Mouse (Mus musculus) naive thymus-derived CD4-positive, alpha-beta T cell, adult 5 months (primary cell): ENCODE results near the gene Ccer2. TPM values are rescaled to one million over a fixed set of nuclear protein-coding genes. Genes with fewer than 3 reads are reported as not detected.

Experiments used
- polyA plus RNA-seq: library from polyadenylated mRNA; unstranded; fragments of 100-300 nt; shearing (Covaris generic); gene quantifications from one replicate; pipeline ENCODE4 v1.2.1, GENCODE M21; 2017

The Ccer2 gene
- not detected for polyA plus RNA-seq

DNA sequence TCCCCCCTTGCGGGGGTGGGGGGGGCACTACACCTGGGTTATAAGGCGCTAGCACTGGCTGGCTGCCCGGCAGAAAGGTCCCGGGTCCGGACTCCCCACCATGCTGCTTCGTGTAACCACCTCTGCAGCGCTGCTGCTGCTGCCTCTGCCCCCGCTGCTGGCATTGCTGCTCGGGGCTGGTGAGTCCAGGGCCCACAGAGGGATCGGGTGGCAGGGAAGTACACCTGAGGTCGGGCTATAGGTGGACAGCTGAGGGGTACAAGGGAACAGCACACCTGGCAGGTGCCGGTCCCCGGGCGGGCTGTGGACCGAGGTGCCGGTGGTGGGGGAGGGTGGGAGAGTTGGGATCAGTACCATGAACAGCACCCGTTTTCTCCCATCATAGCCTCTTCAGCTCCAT is at the start of gene Ccer2:
TSS of gene Ccer2 (plus strand) at position 96 of the 400 bp plus-strand sequence.

DNA sequence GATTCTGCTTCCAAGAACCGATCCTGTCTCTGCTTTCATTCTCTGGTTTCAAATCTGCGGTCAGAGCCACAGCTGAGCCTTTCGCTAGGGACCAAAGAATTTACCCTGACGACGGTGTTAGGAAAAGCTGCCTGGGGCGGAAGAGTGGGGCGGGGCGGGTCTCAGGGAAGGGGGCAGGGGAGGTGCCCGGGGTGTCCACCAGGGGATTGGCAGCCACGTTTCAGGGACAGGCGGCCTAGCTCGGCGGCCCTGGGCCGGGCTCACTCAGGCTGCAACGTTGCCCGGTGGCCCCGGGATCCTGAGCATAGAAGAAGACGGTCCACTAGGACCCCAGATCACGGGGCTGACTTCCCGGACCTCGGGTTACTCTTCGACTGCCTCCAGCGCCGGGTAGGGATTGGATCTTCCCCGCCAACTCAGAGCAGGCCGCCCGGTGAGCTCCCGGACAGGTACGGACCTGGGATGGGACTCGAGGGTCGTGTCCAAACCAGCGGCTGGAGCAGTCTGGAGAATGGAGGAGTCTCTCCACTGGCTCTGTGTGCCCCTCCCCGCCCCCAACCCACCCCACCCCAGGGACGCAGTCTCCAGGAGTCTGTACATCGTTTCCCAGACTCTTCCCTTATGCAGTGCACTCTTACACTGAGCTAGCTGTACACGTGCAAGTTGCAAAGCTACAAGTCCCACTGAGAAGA is 39.2 kb upstream of the Ccer2 start, which contains the start of gene Fbxo17:
TSS of gene Fbxo17 (plus strand) at position 215 of the 692 bp plus-strand sequence.

DNA sequence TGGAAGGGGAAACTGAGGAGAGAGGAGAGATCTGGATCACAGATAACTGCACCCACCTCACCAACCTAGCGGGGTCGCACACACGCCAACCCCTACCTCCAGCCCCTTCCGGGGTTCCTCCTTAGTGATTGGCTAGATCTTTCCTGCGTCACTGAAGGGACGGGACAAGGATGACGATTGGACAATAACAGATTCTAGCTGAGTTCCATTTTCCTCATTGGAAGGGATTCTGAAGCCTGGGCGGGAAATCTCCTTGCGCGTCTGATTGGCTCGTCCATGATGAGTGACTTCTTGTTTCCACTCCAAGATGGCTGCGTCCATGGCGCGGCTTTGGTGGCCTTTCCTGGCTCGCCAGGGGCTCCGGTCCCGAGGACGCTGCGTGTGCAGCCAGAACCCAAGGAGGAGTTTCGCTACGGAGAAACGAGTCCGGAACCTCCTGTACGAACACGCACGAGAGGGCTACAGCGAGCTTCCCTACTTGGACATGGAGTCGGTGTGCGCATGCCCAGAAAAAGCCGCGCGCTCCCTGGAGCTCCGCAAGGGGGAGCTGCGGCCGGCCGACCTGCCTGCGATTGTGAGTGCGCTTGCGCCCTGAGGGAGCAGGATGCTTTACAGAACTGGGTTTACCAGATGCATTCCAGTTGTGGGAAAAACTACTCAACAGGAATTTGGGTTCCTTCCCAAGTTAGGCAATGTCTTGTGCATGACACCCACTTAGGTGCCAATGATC is 14.1 kb upstream of the Ccer2 start, which contains the start of the genes Mrps12 and Sars2:
TSS of gene Mrps12 (minus strand) at position 112 of the 730 bp plus-strand sequence.
TSS of gene Sars2 (plus strand) at position 284 of the 730 bp plus-strand sequence.

DNA sequence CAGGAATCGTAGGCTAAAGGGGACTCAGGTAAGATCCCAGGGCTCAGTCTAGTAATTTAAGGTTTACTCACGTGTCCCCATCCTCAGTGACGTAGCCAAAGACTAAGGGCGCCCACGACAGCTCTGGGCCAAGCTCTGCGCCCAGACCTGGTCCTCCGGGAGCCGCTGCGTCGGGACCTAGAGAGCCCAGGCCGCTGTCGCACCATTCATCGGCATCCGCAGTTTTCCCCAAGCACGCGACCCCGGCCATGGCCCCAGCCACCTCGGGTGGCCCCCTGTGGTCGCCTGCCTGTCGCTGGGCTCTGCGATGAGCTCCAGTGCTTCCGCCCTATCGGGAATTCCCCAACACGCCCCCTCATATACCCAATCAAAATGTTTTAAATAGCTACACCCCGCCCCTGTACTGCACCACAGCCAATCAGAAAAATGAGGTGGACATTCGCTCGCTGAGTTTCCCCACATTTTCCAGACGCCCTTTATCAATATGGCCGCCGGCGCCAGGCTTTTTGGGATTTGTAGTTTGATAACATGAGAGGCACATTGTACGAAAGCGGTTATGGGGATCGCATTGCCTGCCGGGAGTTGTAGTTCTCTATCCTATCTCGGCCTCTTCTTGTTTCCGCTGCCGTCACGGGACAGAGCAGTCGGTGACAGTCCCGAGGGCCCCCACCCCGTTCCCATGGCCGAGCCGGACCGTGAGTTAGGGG is 10.4 kb downstream of the Ccer2 start, which contains the start of gene Sirt2:
TSS of gene Sirt2 (plus strand) at position 563 of the 707 bp plus-strand sequence.

GRCm38 (mm10) chr7:28767462-28767965 is 11.5 kb downstream of the Ccer2 start, which contains the start of gene Nfkbib:
TSS of gene Nfkbib (minus strand) at chr7:28767512.

DNA sequence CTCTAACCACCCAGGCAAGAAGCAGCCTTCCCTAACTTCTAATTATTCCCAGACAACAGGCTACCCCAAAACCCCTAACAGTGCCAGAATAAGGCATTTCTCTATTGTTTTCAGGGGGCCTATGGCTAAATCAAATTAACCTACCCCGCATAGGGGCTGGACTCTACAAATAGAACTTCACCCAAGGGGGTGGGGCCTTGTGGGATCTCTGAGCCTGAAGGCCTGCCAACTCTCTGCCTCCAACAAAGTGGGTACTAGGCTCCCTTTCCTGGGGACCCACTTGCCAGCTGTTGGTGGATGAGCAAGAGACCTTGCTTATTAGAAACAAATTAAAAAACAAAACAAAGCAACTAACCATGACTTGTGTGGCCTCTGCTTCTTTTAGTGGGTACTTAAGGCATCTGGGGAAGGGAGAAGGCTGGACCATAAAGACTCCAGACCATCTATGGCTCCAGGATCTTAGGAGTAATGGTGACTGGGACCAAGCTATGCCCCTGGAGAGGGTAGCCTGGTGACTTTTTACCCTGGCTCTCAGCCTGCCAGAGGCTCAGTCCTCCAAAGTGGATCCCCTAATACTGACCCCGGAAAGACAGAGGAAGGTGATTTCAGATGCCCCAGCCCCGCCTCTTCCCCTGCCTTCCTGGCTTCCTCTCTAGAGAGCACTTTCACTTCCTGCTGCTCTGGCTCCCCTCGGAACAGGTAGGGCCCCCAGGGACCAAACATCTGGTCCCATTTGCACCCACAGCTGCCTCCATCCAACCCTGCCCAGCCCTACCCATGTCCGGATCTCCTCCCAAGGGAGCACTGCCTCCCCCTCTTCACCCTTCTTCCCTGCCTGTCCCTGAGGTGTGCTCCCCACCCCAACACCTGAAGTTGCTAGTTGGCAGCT is 32.6 kb downstream of the Ccer2 start, which contains the start of gene Rinl:
TSS of gene Rinl (plus strand) at position 663 of the 889 bp plus-strand sequence.

DNA sequence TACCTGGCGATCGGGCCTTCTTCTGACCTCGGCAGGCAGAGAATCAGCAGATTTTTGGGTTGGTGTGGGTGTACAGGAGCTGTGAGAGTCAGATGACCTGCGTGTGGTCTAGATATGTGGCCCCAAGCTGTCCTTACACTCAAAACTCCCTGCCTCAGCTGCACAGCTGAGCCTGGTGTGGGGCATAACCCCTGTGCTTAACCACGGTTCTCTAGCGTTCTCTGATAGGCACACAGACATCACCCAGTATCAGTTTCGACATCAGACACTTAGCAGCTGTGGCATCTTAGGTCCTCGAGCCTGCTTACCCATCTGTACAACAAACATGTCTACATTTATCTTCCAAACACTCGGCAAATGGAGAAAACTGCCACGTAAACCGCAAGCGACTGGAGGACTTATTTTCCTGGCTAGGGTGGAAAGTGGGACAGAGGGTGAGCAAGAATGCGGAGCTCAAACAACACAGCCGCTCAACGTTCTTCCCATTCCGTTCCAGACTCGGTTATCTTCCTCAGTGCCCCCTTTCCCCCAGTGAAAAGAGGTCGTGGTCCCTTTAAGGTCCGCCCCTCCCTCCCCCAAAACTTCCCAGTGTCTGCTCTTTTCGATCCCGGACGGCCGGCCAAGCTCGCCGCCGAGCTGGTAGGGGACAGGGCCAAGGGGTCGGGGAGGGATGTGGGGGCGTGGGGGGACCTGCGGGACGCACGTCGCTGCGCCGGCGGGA is 52.4 kb downstream of the Ccer2 start, which contains the start of gene Hnrnpl:
TSS of gene Hnrnpl (plus strand) at position 321 of the 721 bp plus-strand sequence.

Other genes with a start within 250 kb of the Ccer2 start
- gene Ifnl2, start 245.7 kb upstream of the Ccer2 start, polyA plus RNA-seq = not detected
- gene Ifnl3, start 233.3 kb upstream of the Ccer2 start, polyA plus RNA-seq = not detected
- not detected for gene Sycn, start 215.3 kb upstream of the Ccer2 start, polyA plus RNA-seq
- not detected for gene Nccrp1, start 208.9 kb upstream of the Ccer2 start, polyA plus RNA-seq
- 48.1 TPM for gene Samd4b, start 158.0 kb upstream of the Ccer2 start, polyA plus RNA-seq
- gene Pak4, start 158.0 kb upstream of the Ccer2 start, polyA plus RNA-seq = 6.2 TPM
- gene Acp7, start 124.8 kb upstream of the Ccer2 start, polyA plus RNA-seq = not detected
- 1.0 TPM for gene Fbxo27, start 63.3 kb upstream of the Ccer2 start, polyA plus RNA-seq
- gene Fbxo17, start 39.4 kb upstream of the Ccer2 start, polyA plus RNA-seq = 16.6 TPM
- gene Mrps12, start 14.4 kb upstream of the Ccer2 start, polyA plus RNA-seq = 48.4 TPM
- 21.3 TPM for gene Sars2, start 14.2 kb upstream of the Ccer2 start, polyA plus RNA-seq
- 70.1 TPM for gene Sirt2, start 10.6 kb downstream of the Ccer2 start, polyA plus RNA-seq
- gene Nfkbib, start 11.3 kb downstream of the Ccer2 start, polyA plus RNA-seq = 139 TPM
- 155 TPM for gene Rinl, start 32.8 kb downstream of the Ccer2 start, polyA plus RNA-seq
- gene Hnrnpl, start 52.4 kb downstream of the Ccer2 start, polyA plus RNA-seq = 428 TPM
- 114 TPM for gene Ech1, start 69.0 kb downstream of the Ccer2 start, polyA plus RNA-seq
- gene Lgals4, start 77.7 kb downstream of the Ccer2 start, polyA plus RNA-seq = 29.6 TPM
- 1.9 TPM for gene Lgals7, start 107.7 kb downstream of the Ccer2 start, polyA plus RNA-seq
- 0.25 TPM for gene Capn12, start 125.2 kb downstream of the Ccer2 start, polyA plus RNA-seq
- 297 TPM for gene Actn4, start 206.2 kb downstream of the Ccer2 start, polyA plus RNA-seq
- gene Eif3k, start 225.7 kb downstream of the Ccer2 start, polyA plus RNA-seq = 355 TPM
- gene Map4k1, start 225.9 kb downstream of the Ccer2 start, polyA plus RNA-seq = 107 TPM